Mouse (Mus musculus): ENCODE measurements around the gene Cenpa. TPM values are rescaled to one million over a fixed set of nuclear protein-coding genes. Genes with fewer than 3 reads are reported as not detected.

Gene Cenpa
- 161 and 187 TPM in 2 replicates for polyA plus RNA-seq (2011; ENCODE audit: insufficient read depth, insufficient read length, low replicate concordance, missing spikeins)

DNA sequence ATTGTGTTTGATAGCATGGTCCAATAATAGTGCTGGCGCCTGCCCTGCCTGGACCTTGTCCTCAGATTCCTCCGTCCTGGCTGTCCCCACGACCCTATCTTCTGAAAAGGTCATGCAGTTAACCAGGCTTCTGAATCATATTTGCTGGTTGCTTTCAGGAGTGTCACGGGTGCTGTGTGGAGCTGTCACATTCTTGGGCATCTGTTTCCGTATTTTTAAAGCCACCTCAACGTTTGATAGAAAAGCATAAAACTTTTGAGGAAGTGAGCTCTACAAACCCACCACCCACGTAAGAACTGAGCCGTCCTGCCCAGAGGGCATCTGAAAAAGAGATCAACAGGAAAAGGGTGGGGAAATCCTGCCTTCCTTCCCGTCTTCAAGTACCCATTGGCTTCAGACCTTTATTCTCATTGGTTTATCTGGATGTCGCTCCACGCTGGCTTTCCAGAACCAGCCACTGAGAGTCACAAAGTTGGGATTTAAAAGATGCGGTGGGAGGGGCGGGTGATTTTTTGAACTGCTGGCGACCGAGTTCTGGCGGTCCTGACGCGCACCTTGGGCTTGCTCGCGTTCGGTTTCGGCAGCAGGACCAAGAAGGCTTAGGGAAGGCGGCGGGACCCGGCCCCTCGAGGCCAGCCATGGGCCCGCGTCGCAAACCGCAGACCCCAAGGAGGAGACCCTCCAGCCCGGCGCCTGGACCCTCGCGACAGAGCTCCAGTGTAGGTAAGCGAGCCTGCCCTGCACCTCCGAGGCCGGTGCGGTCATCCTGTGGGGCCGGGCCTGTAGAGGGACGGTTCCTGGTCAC is at the start of gene Cenpa:
Cenpa (plus strand) TSS at position 387 of the 805 bp plus-strand sequence.
- no peak for TF ChIP-seq CTCF (IDR thresholded peaks at IDR 0.05; ENCODE audit: control insufficient read depth, insufficient read depth, low read length)
- TF ChIP-seq POLR2A (IDR thresholded peaks at IDR 0.05; ENCODE audit: borderline replicate concordance, control insufficient read depth, low read depth, low read length): peak; percentile 92
- H3K27ac ChIP-seq (ENCODE audit: control insufficient read depth, insufficient read depth, low read depth, low read length, poor library complexity): peak within 1 kb of the TSS; percentile 90
- 1% methylated on average over 40 of the region's 40 CpGs for WGBS
- H3K4me1 ChIP-seq (ENCODE audit: control insufficient read depth, insufficient read depth, low read length): no peaks in the 10 kb centered on the region; the same call in 1 of the 2 replicates
- H3K4me3 ChIP-seq (replicated peaks; ENCODE audit: control insufficient read depth, low read depth, low read length): peak within 1 kb of the TSS; percentile 87

DNA sequence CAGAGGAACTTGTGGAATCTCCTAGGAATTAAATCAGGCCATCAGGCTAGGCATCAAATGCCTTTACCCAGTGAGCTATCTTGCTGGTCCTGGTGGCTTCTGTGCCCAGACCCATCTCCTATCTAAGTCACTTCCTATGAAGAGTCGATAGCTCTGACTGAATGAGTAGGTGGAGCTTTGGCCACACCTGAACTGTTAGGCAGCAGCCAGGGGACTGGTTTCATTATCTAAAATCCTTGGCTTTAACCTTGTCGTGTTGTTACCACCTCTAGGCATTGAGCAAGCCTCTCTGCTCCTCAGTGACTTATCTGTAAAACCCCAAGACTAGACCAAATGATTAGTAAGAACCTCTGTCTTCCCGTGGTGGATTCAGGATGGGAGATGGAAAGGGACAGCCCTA is 49.2 kb upstream of the Cenpa start:
- H3K4me3 ChIP-seq (replicated peaks; ENCODE audit: control insufficient read depth, low read depth, low read length): no peak overlapping the region
- no peaks in the 10 kb centered on the region; the same call in 1 of the 2 replicates for H3K4me1 ChIP-seq (ENCODE audit: control insufficient read depth, insufficient read depth, low read length)
- WGBS: 21% methylated on average over 3 of the region's 3 CpGs
- H3K27ac ChIP-seq (ENCODE audit: control insufficient read depth, insufficient read depth, low read depth, low read length, poor library complexity): no peak overlapping the region
- TF ChIP-seq CTCF (IDR thresholded peaks at IDR 0.05; ENCODE audit: control insufficient read depth, insufficient read depth, low read length): no peak
- no peak for TF ChIP-seq POLR2A (IDR thresholded peaks at IDR 0.05; ENCODE audit: borderline replicate concordance, control insufficient read depth, low read depth, low read length)

DNA sequence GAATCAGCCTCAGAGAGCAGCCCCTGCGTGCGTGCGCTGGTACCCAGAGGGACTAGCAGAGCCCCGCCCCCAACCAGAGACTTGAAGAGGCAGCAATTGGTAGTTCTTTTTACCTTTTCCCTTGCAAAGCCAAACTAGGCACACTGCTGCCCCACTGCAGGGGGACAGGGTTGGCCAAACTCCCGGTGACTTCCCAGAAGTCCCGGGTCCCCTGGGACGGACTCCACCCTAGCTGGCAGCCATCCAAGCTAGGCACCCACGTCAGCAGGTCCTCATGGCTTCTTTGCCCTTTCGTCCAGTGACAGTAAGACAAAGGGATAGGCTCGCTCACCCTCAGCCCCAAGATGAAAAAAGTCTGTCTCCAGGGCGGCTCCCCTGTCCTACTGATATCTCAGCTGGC is 48.7 kb upstream of the Cenpa start:
- TF ChIP-seq CTCF (IDR thresholded peaks at IDR 0.05; ENCODE audit: control insufficient read depth, insufficient read depth, low read length) (no peak), POLR2A (IDR thresholded peaks at IDR 0.05; ENCODE audit: borderline replicate concordance, control insufficient read depth, low read depth, low read length) (no peak)
- Histone ChIP-seq H3K4me3 (replicated peaks; ENCODE audit: control insufficient read depth, low read depth, low read length) (no peak overlapping the region), H3K4me1 (ENCODE audit: control insufficient read depth, insufficient read depth, low read length) (no peaks in the 10 kb centered on the region; the same call in 1 of the 2 replicates), H3K27ac (ENCODE audit: control insufficient read depth, insufficient read depth, low read depth, low read length, poor library complexity) (no peak overlapping the region)
- 69% methylated on average over 11 of the region's 11 CpGs for WGBS

DNA sequence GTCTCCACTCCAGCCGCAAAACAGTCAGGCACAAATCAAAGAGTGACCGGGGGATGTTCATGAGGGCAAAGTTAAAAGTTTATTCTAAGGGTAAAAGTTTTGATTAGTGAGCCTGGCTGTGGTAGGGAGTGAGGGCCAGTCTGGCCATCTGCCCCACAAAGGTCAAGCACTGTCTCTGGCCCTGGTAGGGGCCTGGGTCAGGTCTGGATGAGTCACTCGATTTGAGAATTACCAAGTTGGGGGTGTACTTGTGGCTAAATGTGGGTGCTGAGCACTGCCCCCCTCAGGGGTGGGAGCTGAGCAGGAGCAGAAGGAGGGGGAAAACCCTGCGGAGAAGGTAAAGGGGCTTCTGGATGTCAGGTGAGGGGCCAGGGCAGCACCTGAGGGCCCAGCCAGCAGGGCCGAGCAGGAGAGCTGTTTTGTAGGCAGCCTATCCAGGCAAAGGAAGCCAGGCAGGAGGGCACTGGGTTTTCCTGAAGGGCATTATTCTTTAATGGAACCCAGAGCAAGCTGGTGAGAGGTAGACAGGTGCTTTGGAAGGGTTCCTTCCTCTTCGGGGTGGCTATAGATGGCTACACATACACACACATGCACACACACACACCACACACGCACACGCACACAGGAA is 48.1 kb upstream of the Cenpa start:
- TF ChIP-seq CTCF (IDR thresholded peaks at IDR 0.05; ENCODE audit: control insufficient read depth, insufficient read depth, low read length) (no peak), POLR2A (IDR thresholded peaks at IDR 0.05; ENCODE audit: borderline replicate concordance, control insufficient read depth, low read depth, low read length) (no peak)
- Histone ChIP-seq H3K4me3 (replicated peaks; ENCODE audit: control insufficient read depth, low read depth, low read length) (no peak overlapping the region), H3K27ac (ENCODE audit: control insufficient read depth, insufficient read depth, low read depth, low read length, poor library complexity) (no peak overlapping the region), H3K4me1 (ENCODE audit: control insufficient read depth, insufficient read depth, low read length) (no peaks in the 10 kb centered on the region; the same call in 1 of the 2 replicates)
- WGBS: 69% methylated on average over 8 of the region's 8 CpGs

DNA sequence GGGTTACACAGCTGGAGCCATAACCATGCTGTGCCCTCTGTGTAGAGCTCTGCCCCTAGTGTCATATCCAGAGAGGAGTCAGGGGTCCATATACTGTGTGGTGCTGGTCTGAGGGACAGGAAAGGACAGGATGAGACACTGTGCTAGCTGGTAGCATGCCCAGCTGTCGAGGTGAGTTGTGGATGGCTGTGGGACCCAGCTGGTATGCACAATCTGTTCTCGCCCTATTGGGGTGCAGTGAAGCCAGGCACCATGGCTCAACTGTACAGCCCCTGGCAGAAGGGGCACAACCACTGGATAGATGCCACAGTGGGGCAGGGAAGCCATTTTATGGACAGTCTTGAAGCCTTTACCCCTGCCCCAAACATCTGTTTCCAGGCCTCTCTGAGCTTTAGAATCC is 47.4 kb upstream of the Cenpa start:
- H3K27ac ChIP-seq (ENCODE audit: control insufficient read depth, insufficient read depth, low read depth, low read length, poor library complexity): no peak overlapping the region

DNA sequence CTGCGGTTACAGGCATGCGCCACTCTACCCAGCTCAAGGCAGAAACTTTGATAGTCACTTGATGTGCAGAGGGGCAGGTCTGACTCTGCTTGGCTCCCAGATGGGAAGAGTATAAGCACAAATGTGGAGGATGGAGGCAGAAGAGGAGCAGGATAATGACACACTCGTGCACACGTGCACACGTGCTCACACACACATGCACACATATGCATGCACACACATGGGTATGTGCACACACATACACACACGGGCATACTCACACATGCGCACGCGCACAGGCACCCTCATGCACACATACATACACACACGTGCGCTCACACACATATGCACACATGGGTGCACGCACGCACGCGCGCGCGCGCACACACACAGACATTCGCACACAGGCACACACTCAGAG is 46.0 kb upstream of the Cenpa start:
- 94% methylated on average over 20 of the region's 20 CpGs for WGBS
- TF ChIP-seq CTCF (IDR thresholded peaks at IDR 0.05; ENCODE audit: control insufficient read depth, insufficient read depth, low read length) (no peak), POLR2A (IDR thresholded peaks at IDR 0.05; ENCODE audit: borderline replicate concordance, control insufficient read depth, low read depth, low read length) (no peak)
- Histone ChIP-seq H3K4me3 (replicated peaks; ENCODE audit: control insufficient read depth, low read depth, low read length) (no peak overlapping the region), H3K27ac (ENCODE audit: control insufficient read depth, insufficient read depth, low read depth, low read length, poor library complexity) (no peak overlapping the region), H3K4me1 (ENCODE audit: control insufficient read depth, insufficient read depth, low read length) (no peaks in the 10 kb centered on the region; the same call in 1 of the 2 replicates)

More for the DNA sequence above, 47.4 kb upstream of the Cenpa start:
- WGBS: 69% methylated on average over 2 of the region's 2 CpGs
- Histone ChIP-seq H3K4me3 (replicated peaks; ENCODE audit: control insufficient read depth, low read depth, low read length) (no peak overlapping the region), H3K4me1 (ENCODE audit: control insufficient read depth, insufficient read depth, low read length) (no peaks in the 10 kb centered on the region; the same call in 1 of the 2 replicates)
- TF ChIP-seq CTCF (IDR thresholded peaks at IDR 0.05; ENCODE audit: control insufficient read depth, insufficient read depth, low read length) (no peak), POLR2A (IDR thresholded peaks at IDR 0.05; ENCODE audit: borderline replicate concordance, control insufficient read depth, low read depth, low read length) (no peak)

DNA sequence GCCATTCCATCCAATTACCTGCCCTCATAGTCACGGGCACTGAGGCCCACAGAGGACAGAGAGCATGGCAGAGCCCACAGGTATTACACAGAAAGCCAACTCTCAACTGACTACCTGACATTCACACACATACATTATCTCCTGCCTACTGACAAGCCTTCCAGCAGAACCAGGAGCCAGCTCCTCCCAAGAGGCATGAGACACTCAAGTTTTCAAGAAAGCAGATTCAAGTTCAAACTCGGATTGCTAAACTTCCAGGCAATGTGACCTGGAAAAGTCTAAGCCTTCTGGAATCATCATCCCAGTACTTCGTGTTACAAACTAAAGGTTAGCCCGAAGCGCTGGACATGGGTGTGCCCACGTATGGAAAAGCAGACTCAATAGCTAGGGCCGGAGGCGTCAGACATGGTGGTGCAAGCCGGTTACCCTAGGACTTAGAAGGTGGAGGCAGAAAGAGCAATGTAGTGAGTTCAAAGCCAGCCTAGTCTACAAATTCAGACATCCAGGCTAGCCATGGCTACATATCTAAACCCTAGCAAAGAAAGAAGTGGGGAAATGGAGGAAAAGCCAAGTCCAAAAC is 45.3 kb upstream of the Cenpa start:
- Histone ChIP-seq H3K27ac (ENCODE audit: control insufficient read depth, insufficient read depth, low read depth, low read length, poor library complexity) (no peak overlapping the region), H3K4me1 (ENCODE audit: control insufficient read depth, insufficient read depth, low read length) (no peaks in the 10 kb centered on the region; the same call in 1 of the 2 replicates), H3K4me3 (replicated peaks; ENCODE audit: control insufficient read depth, low read depth, low read length) (no peak overlapping the region)
- TF ChIP-seq POLR2A (IDR thresholded peaks at IDR 0.05; ENCODE audit: borderline replicate concordance, control insufficient read depth, low read depth, low read length) (no peak), CTCF (IDR thresholded peaks at IDR 0.05; ENCODE audit: control insufficient read depth, insufficient read depth, low read length) (no peak)
- 86% methylated on average over 9 of the region's 9 CpGs for WGBS

DNA sequence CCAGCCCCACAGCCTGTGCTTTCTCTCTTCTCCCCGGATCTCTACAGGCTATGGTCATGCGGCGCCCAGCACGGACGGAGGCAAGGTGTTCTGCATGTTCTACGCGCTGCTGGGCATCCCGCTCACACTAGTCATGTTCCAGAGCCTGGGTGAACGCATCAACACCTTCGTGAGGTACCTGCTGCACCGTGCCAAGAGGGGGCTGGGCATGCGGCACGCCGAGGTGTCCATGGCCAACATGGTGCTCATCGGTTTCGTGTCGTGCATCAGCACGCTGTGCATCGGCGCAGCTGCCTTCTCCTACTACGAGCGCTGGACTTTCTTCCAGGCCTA is 44.8 kb upstream of the Cenpa start:
- H3K4me1 ChIP-seq (ENCODE audit: control insufficient read depth, insufficient read depth, low read length): no peaks in the 10 kb centered on the region; the same call in 1 of the 2 replicates
- no peak overlapping the region for H3K4me3 ChIP-seq (replicated peaks; ENCODE audit: control insufficient read depth, low read depth, low read length)
- 62% methylated on average over 22 of the region's 22 CpGs for WGBS
- no peak overlapping the region for H3K27ac ChIP-seq (ENCODE audit: control insufficient read depth, insufficient read depth, low read depth, low read length, poor library complexity)
- TF ChIP-seq CTCF (IDR thresholded peaks at IDR 0.05; ENCODE audit: control insufficient read depth, insufficient read depth, low read length) (no peak), POLR2A (IDR thresholded peaks at IDR 0.05; ENCODE audit: borderline replicate concordance, control insufficient read depth, low read depth, low read length) (no peak)

Data from bone marrow, adult 2 months (tissue).